ENCODE assay signal across 8 mouse cellular contexts in the genomic region with DNA sequence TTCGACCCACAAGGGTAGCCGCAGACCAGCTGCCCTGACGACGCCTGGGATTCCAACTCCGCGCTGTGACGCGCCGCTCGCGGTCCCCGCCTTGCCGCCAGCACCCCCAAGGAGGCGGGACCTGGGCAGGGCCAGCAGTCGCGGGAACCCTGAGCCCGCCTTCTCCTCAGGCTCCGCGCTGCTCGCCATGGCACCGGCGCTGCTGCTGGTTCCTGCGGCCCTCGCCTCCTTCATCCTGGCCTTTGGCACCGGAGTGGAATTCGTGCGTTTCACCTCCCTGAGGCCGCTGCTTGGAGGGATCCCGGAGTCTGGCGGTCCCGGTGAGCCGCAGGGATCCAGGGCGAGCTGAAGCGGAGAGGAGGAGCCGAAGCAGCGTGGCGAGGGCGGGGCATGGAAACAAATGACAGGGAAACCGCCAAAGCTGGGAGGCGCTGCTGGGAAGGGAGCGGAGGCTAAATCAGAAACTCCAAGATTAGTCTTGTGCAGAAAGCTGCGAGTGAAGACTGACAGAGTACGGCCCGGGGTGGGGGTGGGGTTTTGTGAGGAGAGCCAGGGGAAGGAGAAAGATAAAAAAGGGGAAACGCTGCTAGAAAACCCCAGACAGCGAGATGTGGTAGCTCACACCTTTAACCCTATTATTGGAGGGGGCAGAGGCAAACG. TPM values are rescaled to one million over a fixed set of nuclear protein-coding genes. Genes with fewer than 3 reads are reported as not detected.
DNase-seq lines count a peak whose midpoint lies in the region; ATAC-seq and TF ChIP-seq lines count a peak whose summit lies in the region.

A gene (plus strand): TSS at position 121 of the 660 bp plus-strand sequence.

- H3K9me3 ChIP-seq in MEL (replicated peaks; ENCODE audit: insufficient read depth, low read length): no peaks in the 10 kb centered on the region
- no peaks in the 10 kb centered on the region for H3K9me3 ChIP-seq in forebrain, embryonic 16.5 days (ENCODE audit: control insufficient read depth, low read length)

- peak within 1 kb of the TSS; percentile 60 to 67 for H3K4me3 ChIP-seq in MEL (ENCODE audit: control insufficient read depth in 1 of 2, insufficient read depth in 1 of 2, low read depth in 2 of 2, low read length in 2 of 2)
- peak within 1 kb of the TSS; percentile 89 for H3K4me3 ChIP-seq in forebrain, embryonic 16.5 days (replicated peaks; ENCODE audit: low read length)

- H3K4me1 ChIP-seq in MEL (ENCODE audit: control insufficient read depth in 1 of 2, insufficient read depth in 2 of 2, low read length in 2 of 2): peaks cover 3 to 25% of the 10 kb centered on the region in 2 experiments
- peaks cover 17% of the 10 kb centered on the region for H3K4me1 ChIP-seq in forebrain, embryonic 16.5 days (replicated peaks; ENCODE audit: control insufficient read depth, insufficient read depth, low read length)

- WGBS in forebrain, embryonic 16.5 days: under 1% methylated on average over 47 of the region's 47 CpGs

- ATAC-seq in forebrain, embryonic 16.5 days: peak; percentile 95

- no peak for TF ChIP-seq RAD21 in MEL (IDR thresholded peaks at IDR 0.05; ENCODE audit: low read depth, low read length)

- intact Hi-C loops in heart, postnatal 36 days (cut with DNase I): loop anchor here (2.0 kb wide), 1 partner anchor 19 kb away; no protein-coding TSS in a partner anchor

- H3K79me2 ChIP-seq in MEL (ENCODE audit: control insufficient read depth, insufficient read depth, low read length, poor library complexity): peaks cover 2% of the 10 kb centered on the region; the same call in 1 of the 2 replicates

- DNase-seq in MEL (ENCODE audit: low read depth, low spot score): peak; percentile 94
- peak; percentile 91 to 94 for DNase-seq in cerebellum, adult 18-20 months
- DNase-seq in heart, postnatal 36 days: peak; percentile 91 to 98
- peak; percentile 76 to 81 for DNase-seq in layer of hippocampus, adult 8-10 months (ENCODE audit: low spot score in 2 of 2)
- peak; percentile 96 for DNase-seq in lung, postnatal 10 days
- peak; percentile 84 for DNase-seq in ovary, postnatal 14 days (ENCODE audit: low spot score)
- DNase-seq in thymus, postnatal 14 days: peak; percentile 87

- H3K36me3 ChIP-seq in MEL (ENCODE audit: control insufficient read depth in 1 of 2, insufficient read depth in 2 of 2, low read length in 2 of 2): peaks cover 3 to 17% of the 10 kb centered on the region in 2 experiments; a peak in 3 of 4 replicates
- H3K36me3 ChIP-seq in forebrain, embryonic 16.5 days (ENCODE audit: control insufficient read depth, insufficient read depth): peaks cover 11% of the 10 kb centered on the region

- TF ChIP-seq POLR2A in MEL (IDR thresholded peaks at IDR 0.05; ENCODE audit: control insufficient read depth in 1 of 2, insufficient read depth in 1 of 2, low read depth in 1 of 2, low read length in 2 of 2, poor library complexity in 1 of 2): peak; percentile 53 to 69; a peak in 2 of 4 replicates

- H3K4me2 ChIP-seq in forebrain, embryonic 16.5 days (ENCODE audit: low read length): peak within 1 kb of the TSS; percentile 74

- H3K27me3 ChIP-seq in MEL (ENCODE audit: control insufficient read depth in 1 of 2, insufficient read depth in 2 of 2, low read length in 2 of 2): no peaks in the 10 kb centered on the region
- H3K27me3 ChIP-seq in forebrain, embryonic 16.5 days (replicated peaks; ENCODE audit: control insufficient read depth, insufficient read depth, low read length): no peaks in the 10 kb centered on the region

- TF ChIP-seq CTCF in MEL (IDR thresholded peaks at IDR 0.05 in 2 of 3, conservative IDR thresholded peaks at IDR 0.05 in 1 of 3; ENCODE audit: control insufficient read depth in 1 of 3, insufficient read depth in 1 of 3, low read depth in 2 of 3, low read length in 3 of 3, poor library complexity in 1 of 3, severe bottlenecking in 1 of 3): peak in 2 of 3 experiments; percentile 11 to 13; a peak in 1 of 6 replicates

- H3K27ac ChIP-seq in MEL (ENCODE audit: control insufficient read depth, low read depth, low read length): peak within 1 kb of the TSS; percentile 80
- H3K27ac ChIP-seq in forebrain, embryonic 16.5 days (ENCODE audit: low read length): peak within 1 kb of the TSS; percentile 97

- TF ChIP-seq EP300 in MEL (IDR thresholded peaks at IDR 0.05; ENCODE audit: low read depth in 1 of 2, low read length in 2 of 2): peak; percentile 70 to 77

- H3K9ac ChIP-seq in MEL (ENCODE audit: control insufficient read depth, low read depth, low read length, poor library complexity, severe bottlenecking): peak within 1 kb of the TSS; percentile 78
- peak within 1 kb of the TSS; percentile 83 for H3K9ac ChIP-seq in forebrain, embryonic 16.5 days (replicated peaks; ENCODE audit: low read depth, low read length)

TF ChIP-seq in MEL, 35 proteins besides CTCF, POLR2A, EP300 and RAD21:
- TF ChIP-seq GABPA (IDR thresholded peaks at IDR 0.05; ENCODE audit: low read depth, low read length): no peak
- TF ChIP-seq ELF1 (IDR thresholded peaks at IDR 0.05; ENCODE audit: low read depth, low read length): 0 out of 2 replicates have a peak, but pooled peaks have one; percentile 8
- TF ChIP-seq ETS1 (IDR thresholded peaks at IDR 0.05; ENCODE audit: low read depth, low read length): peak; percentile 78; the same call in 1 of the 2 replicates
- TF ChIP-seq MEF2A (IDR thresholded peaks at IDR 0.05; ENCODE audit: extremely low read depth, insufficient replicate concordance, low read depth, low read length, poor library complexity, severe bottlenecking): no peak
- no peak for TF ChIP-seq USF2 (IDR thresholded peaks at IDR 0.05; ENCODE audit: borderline replicate concordance in 1 of 2, insufficient read depth in 1 of 2, low read depth in 1 of 2, low read length in 2 of 2)
- TF ChIP-seq SIN3A (IDR thresholded peaks at IDR 0.05; ENCODE audit: low read length): peak; percentile 67; the same call in 1 of the 2 replicates
- peak; percentile 81 for TF ChIP-seq GATA1 (IDR thresholded peaks at IDR 0.05; ENCODE audit: low read depth, low read length)
- peak; percentile 89 for TF ChIP-seq RCOR1 (IDR thresholded peaks at IDR 0.05; ENCODE audit: low read depth, low read length)
- peak; percentile 38; the same call in 1 of the 2 replicates for TF ChIP-seq HCFC1 (IDR thresholded peaks at IDR 0.05; ENCODE audit: low read depth, low read length)
- TF ChIP-seq NELFE (IDR thresholded peaks at IDR 0.05; ENCODE audit: low read depth, low read length): 0 out of 2 replicates have a peak, but pooled peaks have one; percentile 33
- peak; percentile 67 for TF ChIP-seq BHLHE40 (IDR thresholded peaks at IDR 0.05; ENCODE audit: borderline replicate concordance, low read depth, low read length)
- TF ChIP-seq ZNF384 (IDR thresholded peaks at IDR 0.05; ENCODE audit: low read depth, low read length): no peak
- peak; percentile 73 for TF ChIP-seq CHD2 (IDR thresholded peaks at IDR 0.05; ENCODE audit: low read length)
- peak; percentile 60 for TF ChIP-seq TBP (IDR thresholded peaks at IDR 0.05; ENCODE audit: low read depth, low read length)
- TF ChIP-seq TAL1 (IDR thresholded peaks at IDR 0.05; ENCODE audit: low read length): peak; percentile 40; the same call in 1 of the 2 replicates
- TF ChIP-seq TCF12 (IDR thresholded peaks at IDR 0.05; ENCODE audit: low read depth, low read length): peak; percentile 51; the same call in 1 of the 2 replicates

RNA-seq across cellular contexts. Expression of the gene that starts here (rescaled TPM):
- total RNA-seq in MEL (2012; rRNA removed): 11.1 and 13.7 TPM in 2 replicates
- 10 to 100 TPM in 1 of 2 experiments, not detected in 1; 49.9 TPM for polyA plus RNA-seq in MEL (2012; ENCODE audit: insufficient read depth in 1 of 2, insufficient read length in 2 of 2, low read depth in 1 of 2, low replicate concordance in 2 of 2, missing spikeins in 1 of 2)
- 23.4 and 26.1 TPM in 2 replicates for polyA plus RNA-seq in forebrain, embryonic 16.5 days (2015; fragmentation: Nextera tagmentation; extraction: Ambion mirVana)
- total RNA-seq in heart, postnatal 36 days (2021): 1 to 10 TPM; 2.3 to 2.4 TPM
- total RNA-seq in layer of hippocampus, adult 8-10 months (2022): 1 to 10 TPM; 1.8 to 3.7 (median 1.9) TPM

Comparison
In these comparisons a context has a peak if more than half of its experiments do, and no peak if none do; other contexts are left out.
1. Peak in every context shown above with its lines: DNase-seq, ATAC-seq, H3K4me3 ChIP-seq and H3K27ac ChIP-seq.